Mouse (Mus musculus) forebrain, postnatal 0 days (tissue): Measurements from ENCODE around the gene Kdelr1. TPM values are rescaled to one million over a fixed set of nuclear protein-coding genes. Genes with fewer than 3 reads are reported as not detected.
"Not testable (repeated sequence)": the region's sequence is repeated elsewhere in the genome, so short reads cannot be mapped to it uniquely, and the experiment has no call there.

Experiments used
- ATAC-seq: fragments of 200-750 bp; cut with Nextera tagmentation; 2 replicates; pipeline ENCODE4 v1.8.0; 2017; ENCODE audit warnings: mild to moderate bottlenecking, moderate library complexity
- DNase-seq: peaks from one replicate; pipeline ENCODE4 v3.0.0-alpha.2; 2015
- H3K27ac ChIP-seq: fragments of 300-500 bp; sonication (generic); 2 replicates; pipeline ENCODE4 v1.5.1; 2014; ENCODE audit warnings: low read depth, mild to moderate bottlenecking, antibody characterized with exemption, low read length, moderate library complexity, mixed read lengths
- H3K27me3 ChIP-seq: fragments of 300-500 bp; sonication (generic); 2 replicates; pipeline ENCODE4 v1.6.1; 2014; ENCODE audit warnings: mild to moderate bottlenecking, low read length, mixed read lengths; ENCODE audit not compliant: insufficient read depth
- H3K36me3 ChIP-seq: fragments of 300-500 bp; sonication (generic); 2 replicates; pipeline ENCODE4 v1.6.1; 2014; ENCODE audit warnings: mild to moderate bottlenecking, moderate library complexity; ENCODE audit not compliant: insufficient read depth
- H3K4me1 ChIP-seq: fragments of 300-500 bp; sonication (generic); 2 replicates; pipeline ENCODE4 v1.6.1; 2014; ENCODE audit warnings: antibody characterized with exemption; ENCODE audit not compliant: insufficient read depth
- H3K4me2 ChIP-seq: fragments of 300-500 bp; sonication (generic); 2 replicates; pipeline ENCODE4 v1.6.1; 2014; ENCODE audit warnings: low read depth, mild to moderate bottlenecking, moderate library complexity
- H3K4me3 ChIP-seq: fragments of 300-500 bp; sonication (generic); 2 replicates; pipeline ENCODE4 v1.5.1; 2014; ENCODE audit warnings: low read depth, low read length, mixed read lengths
- H3K9ac ChIP-seq: fragments of 300-500 bp; sonication (generic); 2 replicates; pipeline ENCODE4 v1.6.1; 2014; ENCODE audit warnings: mild to moderate bottlenecking
- H3K9me3 ChIP-seq: fragments of 300-500 bp; sonication (generic); 2 replicates; pipeline ENCODE4 v1.6.1; 2016; ENCODE audit warnings: low read length
- CTCF ChIP-seq: sonication (generic); IDR thresholded peaks from 2 replicates; pipeline ENCODE4 v1.5.1; 2016; ENCODE audit warnings: antibody characterized with exemption, control low read depth, low read depth
- WGBS: fragments of 180-500 bp; shearing (Covaris S2); extraction: QIAGEN DNeasy Blood & Tissue Kit; methylation state at CpG from one replicate; pipeline ENCODE4 v1.1.7; 2014; 5-methylcytosine and 5-hydroxymethylcytosine counted together
- polyA plus RNA-seq: library from polyadenylated mRNA; unstranded; fragments of >200 nt; fragmentation: Nextera tagmentation; extraction: Ambion mirVana; gene quantifications from 2 replicates; pipeline ENCODE4 v1.2.1, GENCODE M21; 2015
- total RNA-seq: library from RNA; depleted of rRNA; stranded (reverse); fragments of >200 nt; gene quantifications from 2 replicates; pipeline ENCODE4 v1.2.3, GENCODE M21; 2014

Gene Kdelr1
- total and polyA plus RNA-seq, 2 experiments from 2014 or later = 45.8 to 129 TPM

- Histone ChIP-seq H3K36me3 (peaks cover 1% of the 10 kb centered on the region; the same call in 1 of the 2 replicates), H3K4me2 (peak overlapping the region; percentile 85), H3K4me3 (peak overlapping the region; percentile 39), H3K9ac (peak overlapping the region; percentile 61), H3K9me3 (no peaks in the 10 kb centered on the region), H3K4me1 (peaks cover 30% of the 10 kb centered on the region), H3K27ac (peak overlapping the region; percentile 29; the same call in 1 of the 2 replicates), H3K27me3 (no peaks in the 10 kb centered on the region; the same call in 1 of the 2 replicates)
- ATAC-seq (no peak), DNase-seq (no peak)
- 23% methylated on average over 8 of the region's 8 CpGs for WGBS
- no peak for TF ChIP-seq CTCF
These were observed 3.4 kb upstream of the Kdelr1 start for GRCm38 (mm10) chr7:45869107-45869670.

- no peak for TF ChIP-seq CTCF
These were observed 2.8 kb upstream of the Kdelr1 start for GRCm38 (mm10) chr7:45869787-45870186.

GRCm38 (mm10) chr7:45870282-45871058 lies 2.1 kb upstream of the Kdelr1 start:
- H3K9me3 ChIP-seq = no peaks in the 10 kb centered on the region
- ATAC-seq (no peak; the same call in 1 of the 2 replicates), DNase-seq (peak; percentile 35)
- H3K4me2 ChIP-seq = peak overlapping the region; percentile 85
- H3K9ac ChIP-seq = peak overlapping the region; percentile 61
- peaks cover 9% of the 10 kb centered on the region for H3K36me3 ChIP-seq
- WGBS = under 1% methylated on average over 30 of the region's 30 CpGs
- H3K27ac ChIP-seq = no peak overlapping the region
- H3K4me3 ChIP-seq = peak overlapping the region; percentile 39
- peaks cover 30% of the 10 kb centered on the region for H3K4me1 ChIP-seq
- TF ChIP-seq CTCF = no peak
- no peaks in the 10 kb centered on the region; the same call in 1 of the 2 replicates for H3K27me3 ChIP-seq

More at GRCm38 (mm10) chr7:45869787-45870186, 2.8 kb upstream of the Kdelr1 start:
- H3K4me2 ChIP-seq = peak overlapping the region; percentile 85
- peak overlapping the region; percentile 29; the same call in 1 of the 2 replicates for H3K27ac ChIP-seq
- WGBS = 3% methylated on average over 14 of the region's 14 CpGs
- peaks cover 5% of the 10 kb centered on the region; the same call in 1 of the 2 replicates for H3K36me3 ChIP-seq
- H3K4me1 ChIP-seq = peaks cover 30% of the 10 kb centered on the region
- H3K9ac ChIP-seq = peak overlapping the region; percentile 61
- H3K27me3 ChIP-seq = no peaks in the 10 kb centered on the region; the same call in 1 of the 2 replicates
- DNase-seq (no peak), ATAC-seq (no peak)
- no peaks in the 10 kb centered on the region for H3K9me3 ChIP-seq
- H3K4me3 ChIP-seq = peak overlapping the region; percentile 39

- Histone ChIP-seq H3K27me3 (no peaks in the 10 kb centered on the region; the same call in 1 of the 2 replicates), H3K36me3 (peaks cover 33% of the 10 kb centered on the region), H3K9ac (peak overlapping the region; percentile 90), H3K4me2 (peak overlapping the region; percentile 87), H3K27ac (peak overlapping the region; percentile 85), H3K9me3 (no peaks in the 10 kb centered on the region), H3K4me3 (peak overlapping the region; percentile 81), H3K4me1 (peaks cover 19% of the 10 kb centered on the region; the same call in 1 of the 2 replicates)
- DNase-seq = peak; percentile 61
- 3% methylated on average over 28 of the region's 28 CpGs for WGBS
- ATAC-seq = peak; percentile 50
- TF ChIP-seq CTCF = peak; percentile 49
These were observed 732 bp downstream of the Kdelr1 start for GRCm38 (mm10) chr7:45873061-45873947.

- Histone ChIP-seq H3K4me3 (no peak overlapping the region), H3K27ac (no peak overlapping the region), H3K9ac (no peak overlapping the region), H3K36me3 (peaks cover 65% of the 10 kb centered on the region), H3K27me3 (no peaks in the 10 kb centered on the region), H3K4me1 (0 out of 2 replicates have a peak, but pooled peaks cover 5% of the 10 kb centered on the region), H3K9me3 (no peaks in the 10 kb centered on the region), H3K4me2 (no peak overlapping the region)
- no peak for DNase-seq
- no peak for TF ChIP-seq CTCF
- no peak for ATAC-seq
- 98% methylated on average over 7 of the region's 7 CpGs for WGBS
These were observed 4.3 kb downstream of the Kdelr1 start for GRCm38 (mm10) chr7:45876895-45877294.

GRCm38 (mm10) chr7:45878278-45878677 lies 5.7 kb downstream of the Kdelr1 start, which contains the start of gene Grin2d:
Grin2d (minus strand) TSS chr7:45878378.
- DNase-seq, H3K9ac ChIP-seq, H3K27me3 ChIP-seq, H3K4me2 ChIP-seq, H3K4me3 ChIP-seq, H3K27ac ChIP-seq, H3K9me3 ChIP-seq, ATAC-seq, H3K4me1 ChIP-seq: not testable (repeated sequence)
- peaks cover 79% of the 10 kb centered on the region for H3K36me3 ChIP-seq
- WGBS = 94% methylated on average over 1 of the region's 1 CpGs
